Mouse (Mus musculus) lung, embryonic 14.5 days (tissue): ENCODE data around the gene Ak9. TPM values are rescaled to one million over a fixed set of nuclear protein-coding genes. Genes with fewer than 3 reads are reported as not detected.
A peak's percentile ranks its signal among the peaks of the same experiment; 100 is the strongest.

Experiments
- ATAC-seq: fragments of 200-750 bp; cut with Nextera tagmentation; 2 replicates; pipeline ENCODE4 v1.8.0; 2017; ENCODE audit warnings: mild to moderate bottlenecking, moderate TSS enrichment, moderate library complexity; ENCODE audit not compliant: insufficient read depth
- DNase-seq: peaks from one replicate; pipeline ENCODE4 v3.0.0-alpha.2; 2015
- H3K27ac ChIP-seq: fragments of 300-500 bp; sonication (generic); 2 replicates; pipeline ENCODE4 v1.5.1; 2014; ENCODE audit warnings: low read depth, mild to moderate bottlenecking, moderate library complexity
- H3K27me3 ChIP-seq: fragments of 300-500 bp; sonication (generic); 2 replicates; pipeline ENCODE4 v1.6.1; 2014; ENCODE audit warnings: low read length, control low read depth; ENCODE audit not compliant: insufficient read depth
- H3K36me3 ChIP-seq: fragments of 300-500 bp; sonication (generic); 2 replicates; pipeline ENCODE4 v1.6.1; 2014; ENCODE audit warnings: control low read depth; ENCODE audit not compliant: insufficient read depth
- H3K4me1 ChIP-seq: fragments of 300-500 bp; sonication (generic); 2 replicates; pipeline ENCODE4 v1.6.1; 2014; ENCODE audit warnings: antibody characterized with exemption, control low read depth; ENCODE audit not compliant: insufficient read depth
- H3K4me2 ChIP-seq: fragments of 300-500 bp; sonication (generic); 2 replicates; pipeline ENCODE4 v1.6.1; 2014; ENCODE audit warnings: mild to moderate bottlenecking
- H3K4me3 ChIP-seq: fragments of 300-500 bp; sonication (generic); 2 replicates; pipeline ENCODE4 v1.5.1; 2014; ENCODE audit warnings: low read depth, low read length
- H3K9ac ChIP-seq: fragments of 300-500 bp; sonication (generic); 2 replicates; pipeline ENCODE4 v1.6.1; 2014
- H3K9me3 ChIP-seq: fragments of 300-500 bp; sonication (generic); 2 replicates; pipeline ENCODE4 v1.6.1; 2016; ENCODE audit warnings: low read depth, low read length, control low read depth
- CTCF ChIP-seq: IDR thresholded peaks from 2 replicates; pipeline ENCODE4 v1.5.1; 2016; ENCODE audit warnings: antibody characterized with exemption, low read depth
- WGBS: fragments of 180-500 bp; shearing (Covaris S2); extraction: QIAGEN DNeasy Blood & Tissue Kit; methylation state at CpG from one replicate; pipeline ENCODE4 v1.1.7; 2014; 5-methylcytosine and 5-hydroxymethylcytosine counted together
- polyA plus RNA-seq: library from polyadenylated mRNA; unstranded; fragments of >200 nt; fragmentation: Nextera tagmentation; extraction: Ambion mirVana; gene quantifications from 2 replicates; pipeline ENCODE4 v1.2.1, GENCODE M21; 2014

The Ak9 gene
- not detected in 2 replicates for polyA plus RNA-seq

DNA sequence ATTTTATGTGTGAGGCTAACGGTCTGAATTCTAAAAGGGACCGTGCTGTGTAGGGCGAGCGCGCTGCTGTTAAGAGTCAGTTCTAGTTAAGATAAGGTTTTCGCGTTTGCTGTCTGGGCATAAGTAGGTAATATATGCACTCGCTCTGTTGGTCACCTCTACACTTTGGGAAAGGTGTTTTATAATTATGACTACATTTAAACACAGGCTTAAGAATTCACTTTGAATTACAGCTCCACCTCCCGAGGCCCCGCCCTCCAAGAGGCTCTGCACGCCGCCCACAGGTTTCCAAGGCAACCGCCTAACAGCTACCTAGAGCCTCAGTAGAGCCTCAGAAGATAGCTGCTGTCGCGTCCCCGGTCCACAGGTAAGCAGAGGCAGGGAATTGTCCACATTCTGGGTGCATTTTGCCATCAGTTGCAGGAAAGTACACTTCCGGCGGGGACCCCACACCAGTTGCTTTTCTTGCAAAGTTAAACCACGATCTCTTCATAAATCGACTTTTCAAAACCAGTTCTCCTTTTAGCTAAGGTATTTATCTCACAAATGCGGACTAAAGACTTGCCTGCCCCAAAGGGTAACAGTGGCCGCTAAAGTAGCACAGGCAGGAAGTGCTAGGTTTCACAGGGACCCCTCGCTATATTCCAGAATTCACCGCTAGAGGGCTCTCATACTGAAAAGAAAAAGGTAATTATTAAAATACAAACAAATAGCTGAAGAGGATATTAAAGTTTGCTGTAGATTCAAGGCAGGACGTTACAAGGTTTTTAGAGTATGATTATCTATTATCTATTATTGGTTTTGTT, at the start of gene Ak9:
TSS of gene Ak9 (plus strand) at position 342 of the 806 bp plus-strand sequence.
- peak within 1 kb of the TSS; percentile 85 for H3K4me3 ChIP-seq
- peak within 1 kb of the TSS; percentile 91 for H3K4me2 ChIP-seq
- ATAC-seq = peak; percentile 87
- H3K9ac ChIP-seq = peak within 1 kb of the TSS; percentile 78
- H3K27ac ChIP-seq = peak within 1 kb of the TSS; percentile 46; the same call in 1 of the 2 replicates
- no peaks in the 10 kb centered on the region for H3K4me1 ChIP-seq
- H3K36me3 ChIP-seq = no peaks in the 10 kb centered on the region
- no peaks in the 10 kb centered on the region for H3K27me3 ChIP-seq
- peak; percentile 94 for DNase-seq
- TF ChIP-seq CTCF = peak; percentile 72
- no peaks in the 10 kb centered on the region for H3K9me3 ChIP-seq
- WGBS = under 1% methylated on average over 25 of the region's 25 CpGs

DNA sequence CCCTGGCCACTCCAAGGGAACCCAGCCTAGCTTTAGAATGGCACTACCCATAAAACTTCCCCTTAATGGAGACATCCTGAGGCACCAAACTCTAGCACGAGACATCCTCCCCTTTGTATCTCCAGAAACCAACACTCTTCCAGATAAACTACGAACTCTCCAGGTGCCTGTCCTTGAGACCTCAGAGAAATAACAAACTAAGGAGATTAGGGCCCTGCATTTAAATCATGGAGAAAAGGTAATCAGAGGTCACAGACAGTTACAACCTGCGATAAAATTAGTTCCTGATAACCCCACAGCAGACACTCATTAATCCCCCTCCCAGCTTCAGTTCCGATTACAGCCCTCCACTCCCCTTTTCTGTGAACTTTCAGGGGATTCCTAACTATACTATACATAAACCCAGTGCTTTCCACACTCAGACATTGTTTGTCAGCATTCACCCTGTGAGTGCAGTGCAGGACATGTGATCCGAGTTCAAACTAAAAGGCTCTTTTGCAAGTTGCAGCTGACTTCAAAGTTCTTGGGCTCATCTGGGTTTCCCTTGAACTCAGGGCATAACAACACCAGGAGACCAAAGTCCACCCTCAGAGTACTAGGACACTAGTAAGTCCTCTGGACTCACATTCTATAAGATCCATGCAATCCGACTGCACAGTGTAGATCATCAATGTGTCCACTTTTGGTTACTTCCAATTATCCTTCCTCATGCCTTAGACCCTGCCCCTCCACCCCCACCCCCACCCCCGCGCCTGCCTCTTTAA, 43.4 kb upstream of the Ak9 start:
- Histone ChIP-seq H3K4me3 (no peak overlapping the region), H3K9ac (no peak overlapping the region), H3K4me2 (no peak overlapping the region), H3K4me1 (no peaks in the 10 kb centered on the region), H3K9me3 (no peaks in the 10 kb centered on the region), H3K36me3 (no peaks in the 10 kb centered on the region; the same call in 1 of the 2 replicates), H3K27ac (no peak overlapping the region), H3K27me3 (no peaks in the 10 kb centered on the region)
- TF ChIP-seq CTCF = no peak
- ATAC-seq (no peak), DNase-seq (no peak)
- 38% methylated on average over 8 of the region's 8 CpGs for WGBS

DNA sequence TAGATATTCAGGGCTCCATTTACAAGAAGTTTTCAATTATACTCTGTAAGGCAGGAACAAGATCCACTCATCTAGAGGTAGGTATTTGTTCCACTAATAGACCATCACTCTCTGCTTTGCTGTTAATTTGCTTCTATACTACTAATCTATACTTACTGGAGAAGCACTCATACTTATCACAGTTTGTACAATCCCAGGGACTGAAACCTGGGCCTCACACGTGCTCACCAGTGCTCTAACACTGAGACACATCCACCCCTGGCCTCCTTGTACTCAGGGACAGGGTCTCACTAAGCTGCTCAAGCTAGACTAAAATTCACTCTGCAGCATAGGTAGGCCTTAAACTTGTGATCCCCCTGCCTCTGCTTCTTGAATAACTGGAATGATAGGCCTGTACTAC, 42.6 kb upstream of the Ak9 start:
- no peak for TF ChIP-seq CTCF
- Histone ChIP-seq H3K27ac (no peak overlapping the region), H3K36me3 (no peaks in the 10 kb centered on the region; the same call in 1 of the 2 replicates), H3K4me2 (no peak overlapping the region), H3K9me3 (no peaks in the 10 kb centered on the region), H3K27me3 (no peaks in the 10 kb centered on the region), H3K4me3 (no peak overlapping the region), H3K9ac (no peak overlapping the region), H3K4me1 (no peaks in the 10 kb centered on the region)
- WGBS = 38% methylated on average over 1 of the region's 1 CpGs
- DNase-seq = no peak
- ATAC-seq = no peak

- no peaks in the 10 kb centered on the region; the same call in 1 of the 2 replicates for H3K36me3 ChIP-seq
- ATAC-seq = no peak
- H3K9me3 ChIP-seq = no peaks in the 10 kb centered on the region
- TF ChIP-seq CTCF = 0 out of 2 replicates have a peak, but pooled peaks have one; percentile 4
- H3K27me3 ChIP-seq = no peaks in the 10 kb centered on the region
- H3K27ac ChIP-seq = no peak overlapping the region
- no peak overlapping the region for H3K4me3 ChIP-seq
- no peak overlapping the region for H3K4me2 ChIP-seq
- DNase-seq = no peak
- no peak overlapping the region for H3K9ac ChIP-seq
- H3K4me1 ChIP-seq = no peaks in the 10 kb centered on the region
Measured at GRCm38 (mm10) chr10:41261889-41262288, 41.9 kb upstream of the Ak9 start.

DNA sequence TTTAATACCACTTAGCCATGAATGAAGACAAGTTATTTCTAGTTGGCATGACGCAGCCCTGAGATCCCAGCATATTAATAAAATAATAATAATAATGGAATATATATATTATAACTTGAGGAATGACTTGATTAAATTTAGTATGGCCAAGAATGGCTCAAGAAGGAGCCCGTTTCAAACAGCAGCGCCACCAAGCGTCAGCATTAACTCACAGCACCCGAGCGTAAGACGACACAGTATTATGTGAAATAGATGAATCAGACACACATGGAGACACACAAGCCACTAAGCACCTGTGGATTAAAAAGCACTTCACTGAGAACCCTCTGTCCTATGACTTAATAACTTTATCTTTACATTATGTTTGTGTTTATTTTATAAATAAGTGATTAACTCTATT, 31.9 kb upstream of the Ak9 start:
- no peak overlapping the region for H3K9ac ChIP-seq
- DNase-seq = peak; percentile 64

DNA sequence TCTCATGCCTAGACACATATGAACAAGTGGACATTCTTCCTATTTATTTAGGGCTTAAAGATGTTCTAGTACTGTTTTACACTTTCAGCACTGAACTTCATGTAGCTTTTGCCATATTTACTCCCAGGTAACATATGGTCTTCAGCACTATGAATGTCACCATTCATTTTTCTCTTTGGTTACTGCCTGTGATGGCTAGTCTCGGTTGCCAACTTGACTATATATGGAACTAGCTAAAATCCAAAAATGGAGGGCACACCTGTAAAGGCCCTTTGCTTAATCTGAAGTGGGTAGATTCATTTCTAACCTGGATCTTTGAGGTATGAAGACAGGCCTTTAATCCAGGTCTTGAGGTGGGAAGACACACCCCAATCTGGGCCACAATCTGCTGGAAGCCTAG, 28.9 kb upstream of the Ak9 start:
- Histone ChIP-seq H3K9ac (no peak overlapping the region), H3K9me3 (no peaks in the 10 kb centered on the region), H3K27ac (no peak overlapping the region), H3K27me3 (no peaks in the 10 kb centered on the region), H3K4me1 (peaks cover 2% of the 10 kb centered on the region; the same call in 1 of the 2 replicates), H3K36me3 (no peaks in the 10 kb centered on the region), H3K4me2 (no peak overlapping the region), H3K4me3 (no peak overlapping the region)
- DNase-seq = no peak
- no peak for TF ChIP-seq CTCF
- WGBS = 84% methylated on average over 1 of the region's 1 CpGs
- ATAC-seq = no peak

More for the DNA sequence above, 31.9 kb upstream of the Ak9 start:
- Histone ChIP-seq H3K27me3 (no peaks in the 10 kb centered on the region), H3K4me1 (no peaks in the 10 kb centered on the region), H3K27ac (no peak overlapping the region), H3K9me3 (no peaks in the 10 kb centered on the region), H3K36me3 (no peaks in the 10 kb centered on the region), H3K4me2 (no peak overlapping the region), H3K4me3 (no peak overlapping the region)
- ATAC-seq = no peak
- peak; percentile 53 for TF ChIP-seq CTCF
- WGBS = 49% methylated on average over 7 of the region's 7 CpGs

DNA sequence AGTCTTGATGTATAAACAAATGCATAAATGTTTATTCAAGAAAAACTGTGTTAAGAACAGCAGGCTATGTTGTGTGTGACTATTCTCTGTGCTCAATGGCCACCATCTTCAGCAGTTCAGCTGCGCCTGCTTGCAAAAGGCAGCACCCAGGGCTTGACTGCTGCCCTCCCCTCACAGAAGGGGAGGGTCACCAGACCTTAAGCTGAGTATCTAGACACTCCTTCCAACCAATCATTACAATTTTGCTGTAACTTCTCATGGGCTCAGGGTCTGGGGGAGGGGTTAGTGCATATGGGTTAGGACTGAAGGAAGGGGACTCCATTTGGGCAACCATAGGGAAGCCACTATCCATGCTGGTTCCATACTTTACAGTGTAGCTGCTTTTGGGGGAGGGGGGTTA, 25.0 kb upstream of the Ak9 start:
- H3K9ac ChIP-seq = no peak overlapping the region
- no peaks in the 10 kb centered on the region for H3K9me3 ChIP-seq
- peak overlapping the region; percentile 54; the same call in 1 of the 2 replicates for H3K27ac ChIP-seq
- no peaks in the 10 kb centered on the region for H3K27me3 ChIP-seq
- peak; percentile 48 for DNase-seq
- H3K4me1 ChIP-seq = peaks cover 2% of the 10 kb centered on the region; the same call in 1 of the 2 replicates
- H3K4me2 ChIP-seq = no peak overlapping the region
- 73% methylated on average over 1 of the region's 1 CpGs for WGBS
- H3K4me3 ChIP-seq = no peak overlapping the region
- ATAC-seq = peak; percentile 82
- TF ChIP-seq CTCF = no peak
- H3K36me3 ChIP-seq = no peaks in the 10 kb centered on the region
